Mouse (Mus musculus) heart, adult 2 months (tissue): Measurements from ENCODE around the gene Kera. TPM values are rescaled to one million over a fixed set of nuclear protein-coding genes. Genes with fewer than 3 reads are reported as not detected.

Experiments used
- DNase-seq, 2 experiments: peaks; one replicate each; pipeline ENCODE4 v3.0.0; 2021
- H3K27ac ChIP-seq: fragments of 200-600 bp; 2 replicates; pipeline ENCODE4 v1.8.1; 2022
- H3K27me3 ChIP-seq: fragments of 200-500 bp; 2 replicates; pipeline ENCODE4 v1.6.1; 2012; ENCODE audit warnings: mild to moderate bottlenecking, low read length, inconsistent platforms, mixed read lengths; ENCODE audit not compliant: control insufficient read depth, insufficient read depth
- H3K36me3 ChIP-seq: fragments of 200-500 bp; 2 replicates; pipeline ENCODE4 v1.6.1; 2012; ENCODE audit warnings: low read length, inconsistent platforms; ENCODE audit not compliant: control insufficient read depth, insufficient read depth
- H3K4me1 ChIP-seq: fragments of 200-500 bp; 2 replicates; pipeline ENCODE4 v1.6.1; 2011; ENCODE audit warnings: low read length; ENCODE audit not compliant: control insufficient read depth, insufficient read depth
- H3K4me3 ChIP-seq: fragments of 200-600 bp; 2 replicates; pipeline ENCODE4 v1.8.1; 2022
- H3K79me2 ChIP-seq: fragments of 200-500 bp; replicated peaks from 2 replicates; pipeline ENCODE4 v1.6.1; 2012; ENCODE audit warnings: mild to moderate bottlenecking, inconsistent platforms, low read length, moderate library complexity, mixed read lengths; ENCODE audit not compliant: control insufficient read depth, insufficient read depth
- H3K9ac ChIP-seq: fragments of 200-500 bp; 2 replicates; pipeline ENCODE4 v1.6.1; 2012; ENCODE audit warnings: low read depth, mild to moderate bottlenecking, control low read depth, inconsistent platforms, low read length, mixed read lengths
- CTCF ChIP-seq: fragments of 200-600 bp; IDR thresholded peaks from 2 replicates; pipeline ENCODE4 v1.8.1; 2022; ENCODE audit warnings: antibody characterized with exemption, mild to moderate bottlenecking, moderate library complexity
- EP300 ChIP-seq: fragments of 200-500 bp; IDR thresholded peaks from 2 replicates; pipeline ENCODE4 v1.6.1; 2011; ENCODE audit warnings: low read depth, low read length, control low read depth; ENCODE audit not compliant: insufficient read depth
- POLR2A ChIP-seq: fragments of 200-500 bp; IDR thresholded peaks from 2 replicates; pipeline ENCODE4 v1.6.1; 2011; ENCODE audit warnings: mild to moderate bottlenecking, low read depth, low read length, control low read depth; ENCODE audit not compliant: insufficient read depth
- WGBS: fragments of 180-500 bp; shearing (Covaris S2); methylation state at CpG from one replicate; pipeline ENCODE4 v1.1.7; 2018; 5-methylcytosine and 5-hydroxymethylcytosine counted together
- intact Hi-C: fragments of 180-260 bp; cut with DNase I; formaldehyde crosslinking; loops from one replicate; pipeline ENCODE4 v1.15.1; 2025
- polyA plus RNA-seq: library from polyadenylated mRNA; depleted of rRNA; stranded (reverse); fragments of >200 nt; gene quantifications from 2 replicates; pipeline ENCODE4 v1.2.3, GENCODE M21; 2012
- total RNA-seq, 2 experiments: library from RNA; stranded (reverse); gene quantifications; 2 replicates each; pipeline ENCODE4 v1.2.3; 2021

Gene Kera
- total and polyA plus RNA-seq, 3 experiments: 0.14 TPM; not detected in 2

DNA sequence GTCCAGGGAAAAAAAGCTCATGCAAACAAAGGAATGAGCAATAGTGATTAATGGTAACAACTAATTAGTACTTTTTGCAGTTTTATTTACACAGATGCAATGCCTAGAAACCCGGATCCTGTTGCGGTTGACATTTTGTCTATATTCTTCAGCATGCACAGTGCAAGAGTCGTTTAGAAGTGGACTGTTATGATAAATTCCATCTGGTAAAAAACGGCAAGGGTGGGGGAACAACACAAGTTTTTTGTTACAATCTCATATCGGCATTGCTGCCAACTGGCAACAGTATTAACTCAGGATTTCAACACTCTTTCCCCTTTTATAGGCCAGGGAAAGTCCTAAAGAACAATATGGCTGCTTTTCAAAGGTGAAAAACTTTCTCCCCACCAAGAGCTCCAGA lies 19.5 kb upstream of the Kera start:
- peak in 1 of 2 experiments; percentile 30 for DNase-seq
- H3K9ac ChIP-seq: no peak overlapping the region
- 63% methylated on average over 5 of the region's 5 CpGs for WGBS
- no peak overlapping the region for H3K4me3 ChIP-seq
- H3K27me3 ChIP-seq: no peaks in the 10 kb centered on the region
- TF ChIP-seq EP300 (no peak), CTCF (no peak), POLR2A (no peak)
- H3K27ac ChIP-seq: peak overlapping the region; percentile 49
- no peaks in the 10 kb centered on the region for H3K36me3 ChIP-seq
- H3K4me1 ChIP-seq: no peaks in the 10 kb centered on the region; the same call in 1 of the 2 replicates
- H3K79me2 ChIP-seq: no peaks in the 10 kb centered on the region
- intact Hi-C loops: no loop called here

GRCm38 (mm10) chr10:97589574-97589973 lies 17.1 kb upstream of the Kera start:
- Histone ChIP-seq H3K4me1 (no peaks in the 10 kb centered on the region; the same call in 1 of the 2 replicates), H3K27me3 (no peaks in the 10 kb centered on the region), H3K4me3 (no peak overlapping the region), H3K36me3 (no peaks in the 10 kb centered on the region), H3K27ac (peak overlapping the region; percentile 10; the same call in 1 of the 2 replicates), H3K9ac (no peak overlapping the region), H3K79me2 (no peaks in the 10 kb centered on the region)
- intact Hi-C loops: no loop called here
- DNase-seq: peak; percentile 42 to 61
- WGBS: 55% methylated on average over 6 of the region's 6 CpGs
- 0 out of 2 replicates have a peak, but pooled peaks have one; percentile 13 for TF ChIP-seq EP300
- no peak for TF ChIP-seq POLR2A

- DNase-seq: no peak
- Histone ChIP-seq H3K36me3 (no peaks in the 10 kb centered on the region), H3K79me2 (no peaks in the 10 kb centered on the region), H3K4me3 (no peak overlapping the region), H3K27me3 (no peaks in the 10 kb centered on the region), H3K9ac (no peak overlapping the region), H3K4me1 (no peaks in the 10 kb centered on the region; the same call in 1 of the 2 replicates), H3K27ac (no peak overlapping the region)
- 47% methylated on average over 3 of the region's 3 CpGs for WGBS
- TF ChIP-seq EP300: no peak
- no peak for TF ChIP-seq POLR2A
- no peak for TF ChIP-seq CTCF
- intact Hi-C loops: no loop called here
Measured at GRCm38 (mm10) chr10:97591036-97591435, 15.6 kb upstream of the Kera start.

GRCm38 (mm10) chr10:97591685-97592084 lies 15.0 kb upstream of the Kera start:
- no peaks in the 10 kb centered on the region for H3K36me3 ChIP-seq
- WGBS: 76% methylated on average over 3 of the region's 3 CpGs
- TF ChIP-seq EP300 (no peak), POLR2A (no peak), CTCF (no peak)
- DNase-seq: no peak
- intact Hi-C loops: no loop called here
- no peaks in the 10 kb centered on the region for H3K79me2 ChIP-seq
- H3K27ac ChIP-seq: no peak overlapping the region
- no peaks in the 10 kb centered on the region for H3K27me3 ChIP-seq
- no peaks in the 10 kb centered on the region; the same call in 1 of the 2 replicates for H3K4me1 ChIP-seq
- H3K4me3 ChIP-seq: no peak overlapping the region
- H3K9ac ChIP-seq: no peak overlapping the region

DNA sequence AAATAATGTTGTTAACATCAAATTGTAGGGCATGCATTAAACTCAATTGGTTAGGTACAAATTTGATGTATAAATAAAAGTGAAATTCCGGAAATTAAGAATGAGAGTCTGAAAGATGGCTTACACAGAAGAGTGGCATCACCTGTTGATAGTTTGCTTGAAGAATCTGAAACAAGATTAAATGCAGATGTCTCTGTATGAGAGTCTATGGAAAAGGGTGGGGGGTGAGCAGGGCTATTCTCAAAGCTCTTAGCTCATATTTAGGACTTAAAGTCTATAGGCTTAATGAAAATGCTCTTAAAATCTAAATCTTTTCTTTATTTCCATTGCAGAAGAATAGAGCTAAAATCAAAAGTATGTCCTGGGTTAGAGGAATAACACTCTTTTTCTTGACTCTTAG lies 11.0 kb upstream of the Kera start:
- Histone ChIP-seq H3K4me3 (no peak overlapping the region), H3K4me1 (no peaks in the 10 kb centered on the region), H3K27ac (no peak overlapping the region), H3K9ac (no peak overlapping the region), H3K79me2 (no peaks in the 10 kb centered on the region), H3K36me3 (no peaks in the 10 kb centered on the region), H3K27me3 (no peaks in the 10 kb centered on the region)
- TF ChIP-seq CTCF: no peak
- no peak for TF ChIP-seq EP300
- no peak for TF ChIP-seq POLR2A
- intact Hi-C loops: no loop called here
- WGBS: 69% methylated on average over 1 of the region's 1 CpGs
- no peak for DNase-seq

DNA sequence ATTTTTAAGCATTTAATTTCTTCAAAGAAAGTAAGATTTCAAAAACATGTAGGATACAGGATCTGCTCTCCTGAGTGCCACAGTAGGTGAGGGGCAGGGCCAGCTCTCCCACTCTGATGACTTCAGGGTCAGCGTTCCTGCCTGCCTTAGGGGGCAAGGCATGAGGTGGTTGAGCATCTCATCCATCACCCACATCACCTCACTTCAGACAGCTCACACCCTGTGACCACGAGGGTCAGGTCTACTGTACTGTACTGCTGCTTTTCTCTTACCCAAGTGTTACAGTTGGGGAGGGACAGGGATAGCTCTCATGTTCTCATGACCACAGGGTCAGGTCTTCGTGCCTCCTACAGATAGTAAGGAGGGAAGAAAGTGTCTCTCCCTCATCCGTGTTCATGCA lies 4.9 kb upstream of the Kera start:
- no peaks in the 10 kb centered on the region for H3K4me1 ChIP-seq
- H3K9ac ChIP-seq: no peak overlapping the region
- WGBS: 64% methylated on average over 4 of the region's 4 CpGs
- H3K36me3 ChIP-seq: no peaks in the 10 kb centered on the region
- TF ChIP-seq POLR2A (no peak), CTCF (no peak), EP300 (no peak)
- no peak for DNase-seq
- no peaks in the 10 kb centered on the region for H3K79me2 ChIP-seq
- no peaks in the 10 kb centered on the region for H3K27me3 ChIP-seq
- intact Hi-C loops: no loop called here
- no peak overlapping the region for H3K27ac ChIP-seq
- no peak overlapping the region for H3K4me3 ChIP-seq
